Mouse (Mus musculus): ENCODE data around the gene Lrrc14b. TPM values are rescaled to one million over a fixed set of nuclear protein-coding genes. Genes with fewer than 3 reads are reported as not detected.

Gene Lrrc14b
- total RNA-seq (2021): under 1 TPM; 0.17 to 0.79 TPM
- 0.44 and 0.49 TPM in 2 replicates for polyA plus RNA-seq (2012; rRNA removed)
- long read RNA-seq, partial matches to known transcripts: 0 of 2 reads
- long read RNA-seq, other reads (novel, unspliced or antisense): 2 of 2 reads

GRCm38 (mm10) chr13:74363859-74364235, at the start of gene Lrrc14b:
TSS of gene Lrrc14b (minus strand) at chr13:74364005.
- peak; percentile 58 for DNase-seq

- peak; percentile 75 for DNase-seq
These were observed 35.6 kb upstream of the Lrrc14b start, which contains the start of gene Ftl1-ps1 for GRCm38 (mm10) chr13:74399298-74399839. TSS of gene Ftl1-ps1 (plus strand) at chr13:74399694.

DNA sequence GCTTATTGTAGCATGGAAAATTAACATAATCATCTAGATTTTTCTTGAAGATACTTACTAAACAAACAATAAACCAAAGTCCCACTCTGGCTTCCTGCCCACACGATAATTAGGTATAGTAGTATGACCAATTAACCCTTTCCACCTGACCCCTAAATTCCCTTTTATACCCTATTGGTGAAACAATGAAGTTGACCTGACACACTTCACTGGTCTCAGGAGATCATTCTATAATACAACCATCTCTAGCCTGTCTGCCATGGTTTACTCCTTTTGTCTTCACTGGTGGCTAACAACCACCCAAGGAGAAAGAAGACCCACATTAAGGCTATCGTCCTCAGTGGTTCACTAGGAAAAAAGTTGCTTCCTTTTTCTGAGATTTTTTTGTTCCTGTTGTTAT, 27.4 kb upstream of the Lrrc14b start:
- DNase-seq: no peak

DNA sequence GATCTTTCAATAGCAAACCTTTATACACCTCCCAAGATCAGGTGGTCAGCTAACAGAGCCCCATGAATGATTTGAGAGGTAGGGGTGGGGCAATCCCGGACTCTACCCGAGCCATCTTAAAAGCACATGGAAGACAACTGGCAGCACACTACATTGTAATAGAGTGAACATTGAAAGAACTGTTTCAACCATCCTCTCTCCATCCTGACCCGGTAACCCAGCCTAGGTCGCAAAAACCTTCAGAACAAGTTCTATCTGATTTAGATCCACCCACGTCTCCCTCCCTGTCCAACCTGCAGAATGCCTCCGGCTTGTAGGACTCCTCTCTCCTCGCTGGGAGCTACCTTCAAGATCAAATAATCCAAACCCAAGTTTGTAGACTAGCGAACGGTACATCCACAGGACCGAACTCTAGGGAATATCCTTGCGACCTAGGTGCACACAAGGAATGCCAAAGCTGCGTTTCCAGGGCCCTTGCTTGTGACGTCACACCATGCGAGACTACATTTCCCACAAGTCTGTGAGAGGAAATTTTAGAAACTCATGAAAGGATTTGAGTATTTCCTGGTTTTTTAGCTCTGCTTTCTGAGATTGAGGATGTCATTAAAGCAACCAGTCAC, 26.7 kb upstream of the Lrrc14b start, which contains the start of gene Zfp72:
Gene Zfp72, minus strand, starts transcription at position 466 of the 620 bp plus-strand sequence.
- peak; percentile 80 for DNase-seq

- DNase-seq: no peak
These were observed 25.9 kb upstream of the Lrrc14b start for GRCm38 (mm10) chr13:74389730-74390129.

DNA sequence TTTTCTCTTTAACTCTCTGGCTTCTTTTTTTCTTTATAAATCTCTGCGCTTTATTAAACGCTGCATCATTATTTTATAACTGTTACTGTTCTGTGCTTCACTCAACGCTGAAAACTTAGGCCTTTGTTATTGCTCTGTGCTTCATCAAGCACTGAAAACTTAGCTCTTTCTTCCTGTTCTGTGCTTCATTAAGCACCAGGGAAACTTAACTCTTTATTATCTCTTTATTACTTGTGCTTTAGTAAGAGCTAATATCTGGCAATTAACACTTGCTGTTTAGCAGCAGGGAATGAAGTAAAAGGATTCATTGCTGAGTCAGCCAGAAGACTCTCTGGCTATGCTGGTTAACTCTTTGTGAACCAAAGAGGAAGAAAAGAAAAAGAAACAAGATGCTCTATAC, 18.5 kb upstream of the Lrrc14b start:
- no peak for DNase-seq

- no peak for DNase-seq
These were observed 17.9 kb upstream of the Lrrc14b start for GRCm38 (mm10) chr13:74381533-74382276.

DNA sequence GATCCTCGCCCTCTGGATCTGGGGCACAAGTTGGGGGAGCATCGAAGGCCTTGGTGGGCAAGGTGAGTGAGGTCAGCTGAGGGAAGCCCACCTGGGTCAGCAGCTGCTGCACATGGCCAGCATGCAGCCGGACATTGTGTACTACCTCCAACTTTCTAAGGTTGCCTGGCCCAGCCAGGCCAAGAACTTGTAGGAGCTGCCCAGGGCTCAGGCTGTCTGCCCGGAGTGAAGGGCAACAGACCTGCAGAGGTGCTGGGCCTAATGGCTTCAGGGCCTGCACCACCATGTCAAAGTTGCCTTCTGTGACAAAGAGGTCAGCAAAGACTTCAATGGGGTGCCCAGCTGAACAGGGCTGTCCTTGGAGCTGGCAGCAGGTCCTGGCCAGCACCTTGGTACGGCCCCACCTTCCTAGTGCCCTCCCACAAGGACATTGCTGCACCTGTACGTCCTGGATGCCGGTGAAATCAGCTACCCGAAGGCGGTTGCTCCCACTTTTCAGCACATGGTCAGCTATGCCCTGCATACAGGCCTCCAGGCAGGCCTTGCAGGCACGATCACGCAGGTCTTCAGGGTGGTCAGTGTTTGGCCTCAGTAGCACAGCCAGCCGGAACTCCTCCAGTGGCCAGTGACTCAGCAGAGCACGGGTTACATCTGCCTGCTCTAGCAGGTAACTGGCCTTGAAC, 488 bp downstream of the Lrrc14b start:
- no peak for DNase-seq

- DNase-seq: no peak
These were observed 1.6 kb downstream of the Lrrc14b start for GRCm38 (mm10) chr13:74362218-74362617.

DNA sequence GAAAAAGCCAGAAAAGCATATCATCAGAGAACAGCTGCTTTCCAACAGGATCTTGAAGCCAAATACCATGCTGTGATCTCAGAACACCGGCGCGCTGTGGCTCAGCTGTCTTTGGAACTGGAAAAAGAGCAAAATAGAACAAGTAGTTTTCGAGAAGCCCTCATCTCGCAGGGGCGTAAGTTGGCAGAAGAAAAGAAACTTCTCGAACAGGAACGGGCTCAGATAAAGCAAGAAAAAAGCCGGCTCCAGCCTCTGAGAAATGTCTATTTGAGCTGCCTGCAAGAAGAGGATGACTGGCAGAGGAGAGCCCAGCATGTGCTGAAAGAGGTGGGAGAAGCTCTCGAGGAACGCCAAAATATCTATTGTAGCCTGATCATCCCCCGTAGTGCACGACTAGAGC, 7.3 kb downstream of the Lrrc14b start:
- DNase-seq: no peak

GRCm38 (mm10) chr13:74350435-74350906, 13.3 kb downstream of the Lrrc14b start:
- no peak for DNase-seq

GRCm38 (mm10) chr13:74349566-74350434, 14.0 kb downstream of the Lrrc14b start, which contains the start of the genes Sdha and Ccdc127:
TSS of gene Sdha (minus strand) at chr13:74350280.
TSS of gene Ccdc127 (plus strand) at chr13:74350309.
- peak; percentile 97 for DNase-seq

DNA sequence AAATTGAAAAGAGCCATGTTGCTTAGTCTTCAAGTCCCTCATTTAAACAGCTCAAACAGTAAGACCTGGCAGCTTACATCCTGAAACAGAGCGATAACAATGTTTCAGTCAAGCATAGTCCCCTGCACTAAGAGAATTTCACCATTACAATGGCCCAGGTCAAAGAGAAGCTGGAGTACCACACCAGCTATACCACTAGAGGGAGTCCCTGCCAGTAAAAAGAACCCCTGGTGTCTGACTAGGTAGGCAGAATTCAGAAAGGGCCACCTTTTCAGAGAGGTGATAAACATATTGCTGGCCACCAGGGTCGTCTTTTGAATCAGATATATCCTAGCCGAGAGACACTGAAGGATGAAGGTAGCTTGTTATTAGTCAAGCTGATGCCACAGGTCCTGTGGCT, 22.8 kb downstream of the Lrrc14b start:
- DNase-seq: peak; percentile 54

DNA sequence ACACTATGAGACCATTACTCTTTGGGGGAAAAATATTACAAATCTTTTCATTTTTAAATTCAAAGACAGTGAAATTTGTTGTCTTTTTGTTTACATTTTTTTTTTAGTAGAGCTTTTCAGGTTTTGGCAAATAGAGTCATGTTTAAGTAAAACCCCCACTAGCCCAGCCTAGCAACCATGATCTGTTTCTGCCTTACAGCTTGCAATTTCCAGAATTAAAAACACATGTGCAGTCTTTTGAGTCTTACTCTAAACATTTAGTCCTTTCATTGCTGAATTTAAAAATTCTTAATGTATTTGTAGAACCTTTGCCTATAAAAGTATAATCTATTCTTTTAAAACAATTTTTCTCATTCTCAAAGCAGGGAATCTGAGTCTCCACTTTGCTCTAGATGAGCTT, 34.5 kb downstream of the Lrrc14b start:
- DNase-seq: no peak

GRCm38 (mm10) chr13:74317170-74317849, 46.5 kb downstream of the Lrrc14b start, which contains the start of gene Pdcd6:
TSS of gene Pdcd6 (minus strand) at chr13:74317580.
- DNase-seq: peak; percentile 98

- no peak for DNase-seq
These were observed 47.0 kb downstream of the Lrrc14b start for GRCm38 (mm10) chr13:74316789-74317169.

DNA sequence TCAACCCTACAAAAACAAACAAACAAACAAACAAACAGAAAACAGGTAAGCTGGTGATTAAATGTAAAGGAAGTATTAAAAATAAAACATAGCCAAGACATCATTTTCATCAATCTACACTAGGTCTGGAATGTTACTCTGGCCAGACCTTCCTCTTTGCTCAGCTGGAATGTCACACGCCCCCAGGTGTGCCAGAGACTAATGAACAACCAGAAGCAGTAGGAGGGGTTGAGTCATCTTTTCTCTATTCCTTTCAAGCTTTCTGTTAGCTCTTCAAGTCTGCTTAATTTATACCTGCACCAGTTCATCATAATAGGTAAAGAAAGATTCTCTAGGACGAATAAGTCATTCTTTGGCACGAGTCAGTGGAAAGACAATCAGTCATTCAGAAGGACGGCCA, 47.4 kb downstream of the Lrrc14b start:
- DNase-seq: no peak

- no peak for DNase-seq
These were observed 49.2 kb downstream of the Lrrc14b start for GRCm38 (mm10) chr13:74314616-74315015.
